Mouse (Mus musculus) cortical plate, adult 2 months (tissue): ENCODE data around the gene Socs1.

Source experiments
- CTCF ChIP-seq: fragments of 200-500 bp; IDR thresholded peaks from 2 replicates; pipeline ENCODE4 v1.5.1; 2011; ENCODE audit warnings: mild to moderate bottlenecking, control low read depth, low read length; ENCODE audit not compliant: insufficient read depth; ENCODE audit errors: extremely low read depth
- POLR2A ChIP-seq: fragments of 200-500 bp; IDR thresholded peaks from 2 replicates; pipeline ENCODE4 v1.6.1; 2011; ENCODE audit warnings: mild to moderate bottlenecking, low read length, control low read depth; ENCODE audit not compliant: insufficient read depth; ENCODE audit errors: extremely low read depth

DNA sequence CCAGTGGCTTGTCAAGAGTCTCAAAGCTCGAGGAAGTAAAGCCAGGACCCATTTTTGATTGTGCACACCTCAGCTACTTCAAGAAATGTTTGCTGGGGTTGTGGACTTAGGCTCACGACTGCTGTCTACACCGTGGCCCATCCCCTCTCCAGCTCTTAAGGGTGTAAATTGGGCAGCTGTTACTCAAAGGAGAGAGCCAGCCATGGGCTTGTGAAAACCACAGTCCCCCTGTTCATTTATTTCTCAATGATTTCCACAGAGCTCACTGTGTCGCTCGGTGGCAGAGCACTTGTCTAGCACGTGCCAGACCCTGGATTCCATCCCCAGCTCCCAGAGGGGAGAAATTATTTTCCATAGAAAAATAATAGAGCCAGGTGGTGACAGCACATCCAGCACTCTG, 29.2 kb downstream of the Socs1 start:
- TF ChIP-seq POLR2A = no peak
- TF ChIP-seq CTCF = no peak
